Mouse (Mus musculus): ENCODE measurements at regions not wholly inside any gene's neighbourhood (a gene's known extent, or its start where the extent isn't known, plus 50 kb on each side); places are given as distances from the start of the nearest gene placed in this dataset.

- no peak overlapping the region for H3K4me2 ChIP-seq (replicated peaks; ENCODE audit: low read depth, low read length, severe bottlenecking)
Observed at GRCm38 (mm10) chr6:25287591-25287990, 331.5 kb upstream of the Tmem229a start.

GRCm38 (mm10) chr6:25286313-25286712 lies 330.2 kb upstream of the Tmem229a start:
- 81% methylated on average over 6 of the region's 6 CpGs for whole genome bisulfite sequencing
- no peak for TF ChIP-seq POLR2A (IDR thresholded peaks at IDR 0.05; ENCODE audit: borderline replicate concordance, extremely low read depth, insufficient read depth, insufficient read length)

More at GRCm38 (mm10) chr6:25287591-25287990, 331.5 kb upstream of the Tmem229a start:
- 87% methylated on average over 4 of the region's 4 CpGs for WGBS
- no peak for TF ChIP-seq POLR2A (IDR thresholded peaks at IDR 0.05; ENCODE audit: borderline replicate concordance, extremely low read depth, insufficient read depth, insufficient read length)
- ATAC-seq (ENCODE audit: low FRiP score, low read depth) (no peak), DNase-seq (ENCODE audit: low spot score) (no peak)
- Histone ChIP-seq H3K4me3 (replicated peaks; ENCODE audit: low read length) (no peak overlapping the region), H3K27ac (replicated peaks; ENCODE audit: low read depth, low read length) (no peak overlapping the region), H3K4me1 (ENCODE audit: control insufficient read depth, insufficient read depth, low read length) (no peaks in the 10 kb centered on the region), H3K9me3 (ENCODE audit: control insufficient read depth, low read length) (no peaks in the 10 kb centered on the region), H3K9ac (ENCODE audit: low read depth, low read length, severe bottlenecking) (no peak overlapping the region), H3K27me3 (ENCODE audit: control insufficient read depth, insufficient read depth, low read length) (no peaks in the 10 kb centered on the region), H3K36me3 (ENCODE audit: control insufficient read depth, insufficient read depth, low read length) (no peaks in the 10 kb centered on the region)

GRCm38 (mm10) chr6:25278509-25278908 lies 322.4 kb upstream of the Tmem229a start:
- Histone ChIP-seq H3K27me3 (ENCODE audit: control insufficient read depth, insufficient read depth, low read length) (no peaks in the 10 kb centered on the region), H3K27ac (replicated peaks; ENCODE audit: low read depth, low read length) (no peak overlapping the region), H3K9ac (ENCODE audit: low read depth, low read length, severe bottlenecking) (no peak overlapping the region), H3K4me1 (ENCODE audit: control insufficient read depth, insufficient read depth, low read length) (no peaks in the 10 kb centered on the region), H3K9me3 (ENCODE audit: control insufficient read depth, low read length) (no peaks in the 10 kb centered on the region), H3K36me3 (ENCODE audit: control insufficient read depth, insufficient read depth, low read length) (no peaks in the 10 kb centered on the region), H3K4me2 (replicated peaks; ENCODE audit: low read depth, low read length, severe bottlenecking) (no peak overlapping the region), H3K4me3 (replicated peaks; ENCODE audit: low read length) (no peak overlapping the region)
- DNase-seq (ENCODE audit: low spot score) (peak; percentile 33), ATAC-seq (ENCODE audit: low FRiP score, low read depth) (no peak)
- TF ChIP-seq POLR2A (IDR thresholded peaks at IDR 0.05; ENCODE audit: borderline replicate concordance, extremely low read depth, insufficient read depth, insufficient read length): no peak
- WGBS: 71% methylated on average over 1 of the region's 1 CpGs

More at GRCm38 (mm10) chr6:25286313-25286712, 330.2 kb upstream of the Tmem229a start:
- no peaks in the 10 kb centered on the region for H3K4me1 ChIP-seq (ENCODE audit: control insufficient read depth, insufficient read depth, low read length)
- H3K27me3 ChIP-seq (ENCODE audit: control insufficient read depth, insufficient read depth, low read length): no peaks in the 10 kb centered on the region
- no peak overlapping the region for H3K9ac ChIP-seq (ENCODE audit: low read depth, low read length, severe bottlenecking)
- no peaks in the 10 kb centered on the region for H3K9me3 ChIP-seq (ENCODE audit: control insufficient read depth, low read length)
- ATAC-seq (ENCODE audit: low FRiP score, low read depth) (no peak), DNase-seq (ENCODE audit: low spot score) (no peak)
- H3K27ac ChIP-seq (replicated peaks; ENCODE audit: low read depth, low read length): no peak overlapping the region
- no peaks in the 10 kb centered on the region for H3K36me3 ChIP-seq (ENCODE audit: control insufficient read depth, insufficient read depth, low read length)
- no peak overlapping the region for H3K4me3 ChIP-seq (replicated peaks; ENCODE audit: low read length)
- H3K4me2 ChIP-seq (replicated peaks; ENCODE audit: low read depth, low read length, severe bottlenecking): no peak overlapping the region

- no peaks in the 10 kb centered on the region for H3K4me1 ChIP-seq (ENCODE audit: control insufficient read depth, insufficient read depth, low read length)
Observed at GRCm38 (mm10) chr6:25277703-25278447, 321.8 kb upstream of the Tmem229a start.

GRCm38 (mm10) chr6:25276221-25276620 lies 320.1 kb upstream of the Tmem229a start:
- WGBS: 39% methylated on average over 2 of the region's 2 CpGs
- peak; percentile 8 for DNase-seq (ENCODE audit: low spot score)
- no peak for TF ChIP-seq POLR2A (IDR thresholded peaks at IDR 0.05; ENCODE audit: borderline replicate concordance, extremely low read depth, insufficient read depth, insufficient read length)
- Histone ChIP-seq H3K9me3 (ENCODE audit: control insufficient read depth, low read length) (no peaks in the 10 kb centered on the region), H3K4me3 (replicated peaks; ENCODE audit: low read length) (no peak overlapping the region), H3K4me2 (replicated peaks; ENCODE audit: low read depth, low read length, severe bottlenecking) (no peak overlapping the region), H3K27ac (replicated peaks; ENCODE audit: low read depth, low read length) (no peak overlapping the region), H3K4me1 (ENCODE audit: control insufficient read depth, insufficient read depth, low read length) (no peaks in the 10 kb centered on the region), H3K27me3 (ENCODE audit: control insufficient read depth, insufficient read depth, low read length) (no peaks in the 10 kb centered on the region), H3K9ac (ENCODE audit: low read depth, low read length, severe bottlenecking) (no peak overlapping the region), H3K36me3 (ENCODE audit: control insufficient read depth, insufficient read depth, low read length) (no peaks in the 10 kb centered on the region)
- no peak for ATAC-seq (ENCODE audit: low FRiP score, low read depth)

More at GRCm38 (mm10) chr6:25277703-25278447, 321.8 kb upstream of the Tmem229a start:
- no peak overlapping the region for H3K27ac ChIP-seq (replicated peaks; ENCODE audit: low read depth, low read length)
- H3K9ac ChIP-seq (ENCODE audit: low read depth, low read length, severe bottlenecking): no peak overlapping the region
- H3K36me3 ChIP-seq (ENCODE audit: control insufficient read depth, insufficient read depth, low read length): no peaks in the 10 kb centered on the region
- 52% methylated on average over 8 of the region's 8 CpGs for WGBS
- no peak for DNase-seq (ENCODE audit: low spot score)
- no peaks in the 10 kb centered on the region for H3K9me3 ChIP-seq (ENCODE audit: control insufficient read depth, low read length)
- no peak overlapping the region for H3K4me3 ChIP-seq (replicated peaks; ENCODE audit: low read length)
- TF ChIP-seq POLR2A (IDR thresholded peaks at IDR 0.05; ENCODE audit: borderline replicate concordance, extremely low read depth, insufficient read depth, insufficient read length): no peak
- H3K27me3 ChIP-seq (ENCODE audit: control insufficient read depth, insufficient read depth, low read length): no peaks in the 10 kb centered on the region
- no peak for ATAC-seq (ENCODE audit: low FRiP score, low read depth)
- no peak overlapping the region for H3K4me2 ChIP-seq (replicated peaks; ENCODE audit: low read depth, low read length, severe bottlenecking)
